Mouse (Mus musculus) liver, embryonic 14.5 days (tissue): ENCODE results near the gene Kcnc3. TPM values are rescaled to one million over a fixed set of nuclear protein-coding genes. Genes with fewer than 3 reads are reported as not detected.

Experiments
- ATAC-seq: fragments of 200-750 bp; cut with Nextera tagmentation; 2 replicates; pipeline ENCODE4 v1.8.0; 2017; ENCODE audit warnings: moderate number of reproducible peaks, mild to moderate bottlenecking, moderate library complexity; ENCODE audit not compliant: insufficient read depth
- DNase-seq, 3 experiments: peaks; one replicate each; pipeline ENCODE4 v3.0.0-alpha.2; 2012 to 2013; ENCODE audit warnings: low read depth in 3 of 3, low spot score in 3 of 3
- H3K27ac ChIP-seq: fragments of 300-500 bp; sonication (generic); 2 replicates; pipeline ENCODE4 v1.5.1; 2014; ENCODE audit warnings: moderate library complexity, mild to moderate bottlenecking, control low read depth, inconsistent platforms
- H3K27me3 ChIP-seq: fragments of 300-500 bp; sonication (generic); 2 replicates; pipeline ENCODE4 v1.6.1; 2014; ENCODE audit warnings: mild to moderate bottlenecking, low read length, moderate library complexity; ENCODE audit not compliant: control insufficient read depth, insufficient read depth
- H3K36me3 ChIP-seq: fragments of 300-500 bp; sonication (generic); replicated peaks from 2 replicates; pipeline ENCODE4 v1.6.1; 2014; ENCODE audit warnings: low read depth; ENCODE audit not compliant: control insufficient read depth, insufficient read depth
- H3K4me1 ChIP-seq, 2 experiments: fragments of 200-500 bp in 1 of 2; fragments of 300-500 bp in 1 of 2; sonication (generic) in 1 of 2; replicated peaks; 2 replicates each; pipeline ENCODE4 v1.6.1; 2012 to 2014; ENCODE audit warnings: antibody characterized with exemption in 1 of 2, inconsistent platforms in 1 of 2, low read length in 1 of 2; ENCODE audit not compliant: control insufficient read depth in 2 of 2, insufficient read depth in 2 of 2
- H3K4me2 ChIP-seq: fragments of 300-500 bp; sonication (generic); 2 replicates; pipeline ENCODE4 v1.6.1; 2014; ENCODE audit warnings: low read depth, mild to moderate bottlenecking, control low read depth, moderate library complexity
- H3K4me3 ChIP-seq, 2 experiments: fragments of 200-500 bp in 1 of 2; fragments of 300-500 bp in 1 of 2; sonication (generic) in 1 of 2; 2 replicates each; pipeline ENCODE4 v1.5.1; 2012 to 2014; ENCODE audit warnings: low read depth in 2 of 2, low read length in 2 of 2, mild to moderate bottlenecking in 2 of 2, control low read depth in 1 of 2, inconsistent platforms in 1 of 2, moderate library complexity in 1 of 2; ENCODE audit not compliant: insufficient read depth in 1 of 2
- H3K9ac ChIP-seq: fragments of 300-500 bp; sonication (generic); replicated peaks from 2 replicates; pipeline ENCODE4 v1.6.1; 2014; ENCODE audit warnings: mild to moderate bottlenecking, control low read depth, moderate library complexity
- H3K9me3 ChIP-seq: fragments of 300-500 bp; sonication (generic); 2 replicates; pipeline ENCODE4 v1.6.1; 2016; ENCODE audit warnings: low read length, mixed read lengths; ENCODE audit not compliant: control insufficient read depth
- CTCF ChIP-seq: IDR thresholded peaks from 2 replicates; pipeline ENCODE4 v1.5.1; 2016; ENCODE audit warnings: antibody characterized with exemption, low read depth, control low read depth
- EP300 ChIP-seq: IDR thresholded peaks from 2 replicates; pipeline ENCODE4 v1.6.1; 2016; ENCODE audit warnings: antibody characterized with exemption, low read depth
- WGBS: fragments of 180-500 bp; shearing (Covaris S2); extraction: QIAGEN DNeasy Blood & Tissue Kit; methylation state at CpG from one replicate; pipeline ENCODE4 v1.1.7; 2014; ENCODE audit not compliant: insufficient replicate concordance; 5-methylcytosine and 5-hydroxymethylcytosine counted together
- polyA plus RNA-seq, 2 experiments: library from polyadenylated mRNA; depleted of rRNA in 1 of 2; stranded (reverse) in 1 of 2; unstranded in 1 of 2; fragments of >200 nt; fragmentation: Nextera tagmentation in 1 of 2; extraction: Ambion mirVana in 1 of 2; gene quantifications; 2 replicates each; pipeline versions ENCODE4 v1.2.1 to v1.2.3; 2012 to 2014

The Kcnc3 gene
- polyA plus RNA-seq, 2 experiments = 0.16 TPM; not detected in 1

- H3K4me1 ChIP-seq = no peaks in the 10 kb centered on the region
- H3K9me3 ChIP-seq = no peaks in the 10 kb centered on the region
- no peak overlapping the region for H3K4me2 ChIP-seq
- H3K27ac ChIP-seq = no peak overlapping the region
- H3K4me3 ChIP-seq = no peak overlapping the region
- H3K9ac ChIP-seq = no peak overlapping the region
- TF ChIP-seq CTCF = no peak
- no peak for TF ChIP-seq EP300
- ATAC-seq = no peak
- WGBS = 4% methylated on average over 16 of the region's 16 CpGs
- H3K27me3 ChIP-seq = peaks cover 14% of the 10 kb centered on the region
- DNase-seq = no peak
- no peaks in the 10 kb centered on the region for H3K36me3 ChIP-seq
These were observed 48.2 kb downstream of the Kcnc3 start for GRCm38 (mm10) chr7:44638663-44639062.

DNA sequence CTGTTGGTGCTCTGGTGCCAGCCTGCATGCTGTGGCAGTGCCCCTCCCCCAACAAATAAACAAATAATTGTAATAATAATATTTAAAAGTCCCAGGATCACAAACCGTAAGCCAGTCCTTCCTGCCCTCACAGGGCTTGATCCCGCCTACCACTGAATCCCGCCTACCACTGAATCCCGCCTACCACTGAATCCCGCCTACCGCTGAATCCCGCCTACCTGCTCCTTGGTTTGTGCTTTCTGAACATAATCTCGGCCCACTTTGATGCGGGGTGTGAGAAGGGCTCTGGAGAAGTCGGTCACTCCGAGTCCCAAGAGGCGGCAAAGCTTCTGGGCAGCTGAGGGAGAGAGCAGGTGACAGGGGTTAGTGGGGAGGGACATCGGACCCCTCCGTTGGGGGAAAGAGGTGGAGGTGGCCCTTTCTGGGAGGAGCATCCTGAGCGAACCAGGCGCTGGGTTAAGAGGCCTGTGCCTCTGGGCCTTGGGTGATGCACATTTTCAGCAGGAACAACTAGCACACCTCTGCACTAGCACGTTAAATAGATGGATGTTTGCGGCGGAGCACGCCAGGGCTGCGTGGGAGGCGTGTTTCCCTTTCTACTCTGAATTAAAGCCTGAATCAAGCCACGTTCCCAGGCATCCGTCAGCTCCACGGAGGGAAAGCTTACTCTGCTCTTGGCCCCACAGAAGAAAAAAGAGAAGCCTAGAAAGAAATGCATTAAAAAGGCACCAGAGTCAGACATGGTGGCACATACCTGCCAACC, 50.6 kb downstream of the Kcnc3 start:
- ATAC-seq (no peak), DNase-seq (no peak)
- WGBS = 16% methylated on average over 25 of the region's 25 CpGs

DNA sequence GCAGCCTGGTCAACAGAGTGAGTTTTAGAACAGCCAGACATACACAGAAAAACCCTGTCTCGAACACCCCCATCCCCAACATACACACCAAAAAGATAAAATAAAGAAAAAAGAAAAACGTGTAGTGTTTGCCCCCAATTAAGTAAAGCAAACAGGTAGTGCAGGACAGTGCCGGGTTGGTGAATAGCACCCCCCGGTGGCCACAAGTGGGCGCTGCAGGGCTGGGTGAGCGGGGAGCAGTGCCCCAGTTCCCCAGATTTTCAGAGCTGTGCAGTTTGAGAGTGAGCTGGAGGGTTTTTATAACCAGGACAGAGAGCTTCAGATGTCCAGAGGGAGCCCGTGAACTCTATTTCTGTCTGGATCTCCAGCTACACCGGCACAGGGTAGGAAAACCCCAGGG, 51.4 kb downstream of the Kcnc3 start:
- Histone ChIP-seq H3K9ac (no peak overlapping the region), H3K4me2 (no peak overlapping the region), H3K27ac (no peak overlapping the region), H3K4me1 (no peaks in the 10 kb centered on the region), H3K27me3 (peaks cover 14% of the 10 kb centered on the region), H3K36me3 (no peaks in the 10 kb centered on the region), H3K9me3 (no peaks in the 10 kb centered on the region), H3K4me3 (no peak overlapping the region)
- no peak for ATAC-seq
- no peak for DNase-seq
- TF ChIP-seq EP300 = no peak
- peak; percentile 71 for TF ChIP-seq CTCF
- WGBS = 18% methylated on average over 8 of the region's 8 CpGs

More for the DNA sequence above, 50.6 kb downstream of the Kcnc3 start:
- H3K9me3 ChIP-seq = no peaks in the 10 kb centered on the region
- no peak overlapping the region for H3K4me2 ChIP-seq
- H3K27me3 ChIP-seq = peaks cover 14% of the 10 kb centered on the region
- no peak overlapping the region for H3K4me3 ChIP-seq
- H3K27ac ChIP-seq = no peak overlapping the region
- TF ChIP-seq EP300 (no peak), CTCF (no peak)
- no peaks in the 10 kb centered on the region for H3K36me3 ChIP-seq
- no peaks in the 10 kb centered on the region for H3K4me1 ChIP-seq
- H3K9ac ChIP-seq = no peak overlapping the region

DNA sequence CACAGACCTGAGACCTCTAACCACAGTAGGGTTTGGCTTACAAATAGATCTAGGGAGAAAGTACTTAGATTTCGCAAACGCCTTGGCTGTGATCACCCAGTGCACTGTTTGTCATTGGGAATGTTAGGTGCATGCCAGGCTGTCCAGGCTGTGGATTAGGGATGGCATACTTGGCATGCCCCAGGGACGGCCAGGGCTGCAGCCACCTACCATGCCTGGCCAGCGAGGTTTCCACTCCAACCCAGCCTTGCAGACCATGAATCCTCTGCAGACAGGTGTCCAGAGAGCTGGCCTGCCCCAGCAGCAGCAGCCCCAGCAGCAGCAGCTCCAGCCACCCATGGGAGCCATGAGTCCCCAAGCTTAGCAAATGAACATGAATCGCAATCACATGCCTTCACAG, 54.8 kb downstream of the Kcnc3 start:
- WGBS = 54% methylated on average over 5 of the region's 5 CpGs
- no peak overlapping the region for H3K4me2 ChIP-seq
- peaks cover 10% of the 10 kb centered on the region for H3K27me3 ChIP-seq
- DNase-seq (no peak), ATAC-seq (no peak)
- H3K4me3 ChIP-seq = no peak overlapping the region
- H3K27ac ChIP-seq = no peak overlapping the region
- H3K4me1 ChIP-seq = no peaks in the 10 kb centered on the region
- H3K9me3 ChIP-seq = no peaks in the 10 kb centered on the region
- TF ChIP-seq CTCF (no peak), EP300 (no peak)
- H3K36me3 ChIP-seq = no peaks in the 10 kb centered on the region
- H3K9ac ChIP-seq = no peak overlapping the region

- no peaks in the 10 kb centered on the region for H3K9me3 ChIP-seq
- TF ChIP-seq EP300 (no peak), CTCF (no peak)
- 26% methylated on average over 15 of the region's 15 CpGs for WGBS
- no peak for ATAC-seq
- H3K27ac ChIP-seq = no peak overlapping the region
- no peak overlapping the region for H3K4me3 ChIP-seq
- H3K36me3 ChIP-seq = no peaks in the 10 kb centered on the region
- DNase-seq = no peak
- H3K9ac ChIP-seq = no peak overlapping the region
- H3K4me1 ChIP-seq = no peaks in the 10 kb centered on the region
- peaks cover 6% of the 10 kb centered on the region for H3K27me3 ChIP-seq
- no peak overlapping the region for H3K4me2 ChIP-seq
These were observed 55.5 kb downstream of the Kcnc3 start for GRCm38 (mm10) chr7:44645951-44646350.
